Mouse (Mus musculus) megakaryocyte, embryonic 14.5 days (primary cell): ENCODE data around the gene Plppr3. TPM values are rescaled to one million over a fixed set of nuclear protein-coding genes. Genes with fewer than 3 reads are reported as not detected.

Source experiments
- H3K27me3 ChIP-seq: replicated peaks from 2 replicates; pipeline ENCODE3; 2012; ENCODE audit warnings: inconsistent platforms
- H3K36me3 ChIP-seq: replicated peaks from 2 replicates; pipeline ENCODE3; 2012; ENCODE audit warnings: low read length, inconsistent platforms, mixed read lengths
- H3K4me1 ChIP-seq: 2 replicates; pipeline ENCODE4 v1.6.1; 2012; ENCODE audit warnings: inconsistent platforms
- H3K4me3 ChIP-seq: replicated peaks from 2 replicates; pipeline ENCODE3; 2012; ENCODE audit warnings: moderate library complexity, mild to moderate bottlenecking, inconsistent platforms
- H3K9me3 ChIP-seq: 2 replicates; pipeline ENCODE4 v1.6.1; 2012; ENCODE audit warnings: inconsistent platforms
- FLI1 ChIP-seq: IDR thresholded peaks from 2 replicates; pipeline ENCODE4 v1.6.1; 2012; ENCODE audit warnings: low read length, inconsistent platforms, mixed read lengths
- GATA1 ChIP-seq: IDR thresholded peaks from 3 replicates; pipeline ENCODE4 v1.6.1; 2012; ENCODE audit warnings: mixed read lengths, low read length, inconsistent platforms, borderline replicate concordance
- polyA plus RNA-seq: library from polyadenylated mRNA; stranded (reverse); fragments of >175 nt; gene quantifications from 2 replicates; pipeline ENCODE4 v1.2.3, GENCODE M21; 2012; ENCODE audit warnings: low replicate concordance; ENCODE audit not compliant: insufficient read depth

The Plppr3 gene
- polyA plus RNA-seq, 1 experiment = 16.9 TPM

GRCm38 (mm10) chr10:79811736-79812637 is 62.4 kb downstream of the Plppr3 start:
- Histone ChIP-seq H3K4me3 (no peak overlapping the region), H3K27me3 (peaks cover 18% of the 10 kb centered on the region), H3K9me3 (no peaks in the 10 kb centered on the region), H3K4me1 (peaks cover 27% of the 10 kb centered on the region), H3K36me3 (peaks cover 20% of the 10 kb centered on the region)
- TF ChIP-seq FLI1 (no peak), GATA1 (no peak)

Other genes with a start within 250 kb of the Plppr3 start
- not detected in 2 replicates for gene Shc2, start 236.7 kb downstream of the Plppr3 start, polyA plus RNA-seq
- not detected in 2 replicates for gene Odf3l2, start 228.9 kb downstream of the Plppr3 start, polyA plus RNA-seq
- 0.78 TPM in 1 of 2 replicates, not detected in the other for gene Madcam1, start 210.1 kb downstream of the Plppr3 start, polyA plus RNA-seq
- gene Tpgs1, start 205.3 kb downstream of the Plppr3 start, polyA plus RNA-seq = 209 and 257 TPM in 2 replicates
- 451 and 1,194 TPM in 2 replicates for gene Cdc34, start 192.4 kb downstream of the Plppr3 start, polyA plus RNA-seq
- gene Gzmm, start 185.6 kb downstream of the Plppr3 start, polyA plus RNA-seq = 1.4 and 2.2 TPM in 2 replicates
- 2,144 and 3,272 TPM in 2 replicates for gene Bsg, start 170.1 kb downstream of the Plppr3 start, polyA plus RNA-seq
- 1.5 and 1.8 TPM in 2 replicates for gene Hcn2, start 158.0 kb downstream of the Plppr3 start, polyA plus RNA-seq
- gene Polrmt, start 128.1 kb downstream of the Plppr3 start, polyA plus RNA-seq = 11.1 and 25.3 TPM in 2 replicates
- gene Fgf22, start 119.6 kb downstream of the Plppr3 start, polyA plus RNA-seq = not detected in 2 replicates
- gene Rnf126, start 107.7 kb downstream of the Plppr3 start, polyA plus RNA-seq = 302 and 542 TPM in 2 replicates
- gene Fstl3, start 97.4 kb downstream of the Plppr3 start, polyA plus RNA-seq = 1.6 TPM in 1 of 2 replicates, not detected in the other
- gene Prss57, start 83.7 kb downstream of the Plppr3 start, polyA plus RNA-seq = 0.70 TPM in 1 of 2 replicates, not detected in the other
- 39.0 and 54.6 TPM in 2 replicates for gene Palm, start 81.1 kb downstream of the Plppr3 start, polyA plus RNA-seq
- 1.5 and 2.5 TPM in 2 replicates for gene Misp, start 53.6 kb downstream of the Plppr3 start, polyA plus RNA-seq
- 849 and 1,831 TPM in 2 replicates for gene Ptbp1, start 20.2 kb downstream of the Plppr3 start, polyA plus RNA-seq
- gene Prtn3, start 158 bp downstream of the Plppr3 start, polyA plus RNA-seq = 96.7 and 434 TPM in 2 replicates
- gene Elane, start 11.6 kb upstream of the Plppr3 start, polyA plus RNA-seq = 5.6 and 23.2 TPM in 2 replicates
- gene Cfd, start 16.2 kb upstream of the Plppr3 start, polyA plus RNA-seq = not detected in 2 replicates
- gene Med16, start 34.3 kb upstream of the Plppr3 start, polyA plus RNA-seq = 32.2 and 85.7 TPM in 2 replicates
- not detected in 2 replicates for gene Gm26602, start 36.2 kb upstream of the Plppr3 start, polyA plus RNA-seq
- gene Kiss1r, start 42.3 kb upstream of the Plppr3 start, polyA plus RNA-seq = 2.7 and 4.5 TPM in 2 replicates
- 418 and 597 TPM in 2 replicates for gene R3hdm4, start 46.6 kb upstream of the Plppr3 start, polyA plus RNA-seq
- 89.7 and 142 TPM in 2 replicates for gene Arid3a, start 52.4 kb upstream of the Plppr3 start, polyA plus RNA-seq
- gene Wdr18, start 85.5 kb upstream of the Plppr3 start, polyA plus RNA-seq = 22.2 and 23.8 TPM in 2 replicates
- gene Grin3b, start 96.1 kb upstream of the Plppr3 start, polyA plus RNA-seq = not detected in 2 replicates
- gene Tmem259, start 109.7 kb upstream of the Plppr3 start, polyA plus RNA-seq = 293 and 686 TPM in 2 replicates
- 1,011 and 1,303 TPM in 2 replicates for gene Cnn2, start 114.0 kb upstream of the Plppr3 start, polyA plus RNA-seq
- gene Abca7, start 121.9 kb upstream of the Plppr3 start, polyA plus RNA-seq = 47.4 and 62.2 TPM in 2 replicates
- gene Arhgap45, start 142.0 kb upstream of the Plppr3 start, polyA plus RNA-seq = 375 and 477 TPM in 2 replicates
- 147 and 260 TPM in 2 replicates for gene Polr2e, start 165.2 kb upstream of the Plppr3 start, polyA plus RNA-seq
- gene Gpx4, start 172.5 kb upstream of the Plppr3 start, polyA plus RNA-seq = 3,942 and 9,172 TPM in 2 replicates
- gene Sbno2, start 230.9 kb upstream of the Plppr3 start, polyA plus RNA-seq = 151 and 347 TPM in 2 replicates
- gene Stk11, start 241.2 kb upstream of the Plppr3 start, polyA plus RNA-seq = 153 and 200 TPM in 2 replicates